Mouse (Mus musculus) cerebellum, adult 2 months (tissue): Measurements from ENCODE around the gene Cacna1d.

Experiments used
- CTCF ChIP-seq: fragments of 200-500 bp; IDR thresholded peaks from 2 replicates; pipeline ENCODE4 v1.5.1; 2011; ENCODE audit warnings: low read depth, mild to moderate bottlenecking, control low read depth, low read length, moderate library complexity, borderline replicate concordance; ENCODE audit not compliant: insufficient read depth
- POLR2A ChIP-seq: fragments of 200-500 bp; IDR thresholded peaks from 2 replicates; pipeline ENCODE4 v1.6.1; 2011; ENCODE audit warnings: low read length, control low read depth, borderline replicate concordance; ENCODE audit not compliant: insufficient read depth

DNA sequence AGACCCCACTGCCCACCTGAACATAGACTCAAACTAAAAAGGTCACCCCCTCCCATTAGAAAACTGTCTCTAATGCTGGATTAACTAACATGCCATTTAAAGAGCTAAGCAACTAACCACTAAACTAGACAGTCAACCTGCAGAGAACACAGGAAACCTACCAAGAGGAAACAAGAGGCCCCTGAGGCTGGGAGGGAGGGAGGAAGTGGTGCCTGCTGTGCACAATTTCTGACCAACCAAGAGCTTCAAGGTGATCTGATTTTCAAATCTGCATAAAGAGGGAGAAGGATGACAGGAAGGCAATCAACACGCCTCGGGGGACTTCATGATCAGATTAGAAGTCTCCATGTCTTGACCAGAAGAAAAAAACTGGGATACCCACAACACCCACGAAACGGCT lies 241.7 kb downstream of the Cacna1d start:
- TF ChIP-seq CTCF (no peak), POLR2A (no peak)
